In the genomic region with DNA sequence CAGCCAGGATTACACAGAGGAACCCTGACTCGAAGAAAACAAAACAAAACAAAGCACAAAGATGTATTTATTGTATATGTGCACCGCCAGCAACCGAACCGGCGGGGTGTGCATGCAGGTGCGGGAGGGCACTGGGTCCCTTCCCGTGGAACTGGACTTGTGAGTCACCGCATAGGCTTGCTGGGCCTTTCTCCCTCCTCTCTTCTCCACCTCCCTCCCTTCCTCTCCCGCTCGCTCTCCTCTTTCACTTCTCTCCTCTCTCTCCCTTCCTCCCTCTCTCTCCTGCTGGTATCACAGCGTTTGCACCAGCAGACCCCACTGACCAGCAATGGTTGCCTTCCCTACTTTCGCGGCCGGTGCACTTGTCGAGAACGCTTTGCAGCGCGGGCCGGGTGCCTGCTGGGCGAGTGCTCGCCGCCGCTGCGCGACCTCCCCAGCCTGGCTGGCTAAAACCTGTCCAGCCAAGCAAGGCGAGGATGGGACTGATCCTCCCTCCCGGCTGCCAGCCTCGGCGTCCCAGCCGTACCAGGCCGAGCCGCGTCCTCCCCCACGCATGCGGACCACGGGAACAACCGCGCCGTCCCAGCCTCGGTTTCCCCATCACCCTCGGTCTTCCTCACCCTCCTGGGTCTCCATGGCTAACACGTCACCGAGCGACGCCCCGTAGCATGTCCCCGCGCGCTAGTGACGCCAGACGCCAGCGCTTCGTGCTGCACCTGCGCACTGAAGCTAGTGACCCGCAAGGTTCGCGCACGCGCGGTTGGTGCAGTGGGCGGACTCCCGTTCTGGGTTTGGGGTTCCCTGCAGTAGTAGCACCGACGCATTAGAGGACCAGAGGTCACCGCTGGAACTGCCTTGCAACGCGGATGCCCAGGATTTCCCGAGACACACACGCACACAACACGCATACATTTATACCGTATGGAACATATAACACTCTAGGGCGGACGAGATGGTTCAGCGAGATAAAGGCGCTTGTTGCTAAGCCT, we compare ENCODE assay signal across 8 mouse cellular contexts. TPM values are rescaled to one million over a fixed set of nuclear protein-coding genes. Genes with fewer than 3 reads are reported as not detected.
A peak's percentile ranks its signal among the peaks of the same experiment; 100 is the strongest.
DNase-seq lines count a peak whose midpoint lies in the region; ATAC-seq and TF ChIP-seq lines count a peak whose summit lies in the region.

Gene Mthfsd, minus strand, starts transcription at position 725 of the 989 bp plus-strand sequence.

- H3K4me2 ChIP-seq in embryonic facial prominence, embryonic 15.5 days (replicated peaks), result peak within 1 kb of the TSS; percentile 83
- peak within 1 kb of the TSS; percentile 82 for H3K4me2 ChIP-seq in limb, embryonic 14.5 days (replicated peaks; ENCODE audit: low read depth, low read length, severe bottlenecking)
- H3K4me2 ChIP-seq in midbrain, postnatal 0 days (ENCODE audit: low read depth, low read length, poor library complexity, severe bottlenecking), result peak within 1 kb of the TSS; percentile 88

- ATAC-seq in embryonic facial prominence, embryonic 15.5 days (ENCODE audit: insufficient number of reproducible peaks, low FRiP score, low TSS enrichment, low read depth), result peak; percentile 87
- peak; percentile 93 for ATAC-seq in limb, embryonic 14.5 days (ENCODE audit: low FRiP score, low read depth)
- peak; percentile 94 for ATAC-seq in midbrain, postnatal 0 days (ENCODE audit: low FRiP score)

- peak; percentile 97 for DNase-seq in 416B (ENCODE audit: low read depth)
- DNase-seq in heart, adult 8-10 months (ENCODE audit: low spot score), result peak; percentile 98
- peak; percentile 99 for DNase-seq in kidney, adult 9 months
- DNase-seq in limb, embryonic 14.5 days (ENCODE audit: low spot score), result peak; percentile 98
- peak; percentile 99 for DNase-seq in midbrain, postnatal 0 days (ENCODE audit: low spot score)
- peak; percentile 94 to 96 for DNase-seq in spleen, postnatal 14 days (ENCODE audit: low spot score in 2 of 2)

- TF ChIP-seq POLR2A in bone marrow, adult 2 months (IDR thresholded peaks at IDR 0.05; ENCODE audit: borderline replicate concordance, control insufficient read depth, low read depth, low read length), result peak; percentile 78
- TF ChIP-seq POLR2A in limb, embryonic 14.5 days (IDR thresholded peaks at IDR 0.05; ENCODE audit: borderline replicate concordance, extremely low read depth, insufficient read depth, insufficient read length), result no peak

- H3K27ac ChIP-seq in bone marrow, adult 2 months (ENCODE audit: control insufficient read depth, insufficient read depth, low read depth, low read length, poor library complexity), result peak within 1 kb of the TSS; percentile 45
- peak within 1 kb of the TSS; percentile 76 for H3K27ac ChIP-seq in embryonic facial prominence, embryonic 15.5 days (replicated peaks)
- peak within 1 kb of the TSS; percentile 68 for H3K27ac ChIP-seq in limb, embryonic 14.5 days (replicated peaks; ENCODE audit: low read depth, low read length)
- H3K27ac ChIP-seq in midbrain, postnatal 0 days (ENCODE audit: low read depth, low read length), result peak within 1 kb of the TSS; percentile 85

- H3K9ac ChIP-seq in embryonic facial prominence, embryonic 15.5 days, result peak within 1 kb of the TSS; percentile 98
- H3K9ac ChIP-seq in limb, embryonic 14.5 days (ENCODE audit: low read depth, low read length, severe bottlenecking), result peak within 1 kb of the TSS; percentile 87
- peak within 1 kb of the TSS; percentile 78 for H3K9ac ChIP-seq in midbrain, postnatal 0 days (replicated peaks; ENCODE audit: low read length, poor library complexity, severe bottlenecking)

- no peaks in the 10 kb centered on the region for H3K9me3 ChIP-seq in embryonic facial prominence, embryonic 15.5 days (replicated peaks)
- H3K9me3 ChIP-seq in limb, embryonic 14.5 days (ENCODE audit: control insufficient read depth, low read length), result no peaks in the 10 kb centered on the region
- no peaks in the 10 kb centered on the region for H3K9me3 ChIP-seq in midbrain, postnatal 0 days (ENCODE audit: low read length)

- H3K4me1 ChIP-seq in bone marrow, adult 2 months (ENCODE audit: control insufficient read depth, insufficient read depth, low read length), result peaks cover 3% of the 10 kb centered on the region; the same call in 1 of the 2 replicates
- peaks cover 23% of the 10 kb centered on the region for H3K4me1 ChIP-seq in embryonic facial prominence, embryonic 15.5 days
- peaks cover 6% of the 10 kb centered on the region; the same call in 1 of the 2 replicates for H3K4me1 ChIP-seq in limb, embryonic 14.5 days (ENCODE audit: control insufficient read depth, insufficient read depth, low read length)
- peaks cover 5% of the 10 kb centered on the region; the same call in 1 of the 2 replicates for H3K4me1 ChIP-seq in midbrain, postnatal 0 days (ENCODE audit: insufficient read depth, low read length)

- peak within 1 kb of the TSS; percentile 93 for H3K4me3 ChIP-seq in bone marrow, adult 2 months (replicated peaks; ENCODE audit: control insufficient read depth, low read depth, low read length)
- peak within 1 kb of the TSS; percentile 98 for H3K4me3 ChIP-seq in embryonic facial prominence, embryonic 15.5 days (replicated peaks)
- H3K4me3 ChIP-seq in limb, embryonic 14.5 days (replicated peaks; ENCODE audit: low read length), result peak within 1 kb of the TSS; percentile 93
- peak within 1 kb of the TSS; percentile 70 for H3K4me3 ChIP-seq in midbrain, postnatal 0 days (ENCODE audit: low read depth, low read length)

- H3K27me3 ChIP-seq in embryonic facial prominence, embryonic 15.5 days, result peaks cover 8% of the 10 kb centered on the region
- no peaks in the 10 kb centered on the region; the same call in none of the 2 replicates for H3K27me3 ChIP-seq in limb, embryonic 14.5 days (ENCODE audit: control insufficient read depth, insufficient read depth, low read length)
- 0 out of 2 replicates have a peak, but pooled peaks cover 6% of the 10 kb centered on the region for H3K27me3 ChIP-seq in midbrain, postnatal 0 days (ENCODE audit: insufficient read depth, low read length)

- WGBS in bone marrow, adult 2 months, result 1% methylated on average over 75 of the region's 75 CpGs
- under 1% methylated on average over 75 of the region's 75 CpGs for WGBS in embryonic facial prominence, embryonic 15.5 days
- WGBS in limb, embryonic 14.5 days, result 2% methylated on average over 69 of the region's 75 CpGs
- 1% methylated on average over 75 of the region's 75 CpGs for WGBS in midbrain, postnatal 0 days

- H3K36me3 ChIP-seq in embryonic facial prominence, embryonic 15.5 days, result peaks cover 25% of the 10 kb centered on the region
- peaks cover 30% of the 10 kb centered on the region for H3K36me3 ChIP-seq in limb, embryonic 14.5 days (ENCODE audit: control insufficient read depth, insufficient read depth, low read length)
- peaks cover 3% of the 10 kb centered on the region for H3K36me3 ChIP-seq in midbrain, postnatal 0 days (ENCODE audit: insufficient read depth, low read length)

- peak; percentile 22; the same call in 1 of the 2 replicates for TF ChIP-seq CTCF in bone marrow, adult 2 months (IDR thresholded peaks at IDR 0.05; ENCODE audit: control insufficient read depth, insufficient read depth, low read length)
- peak; percentile 31; the same call in 1 of the 2 replicates for TF ChIP-seq CTCF in midbrain, postnatal 0 days (IDR thresholded peaks at IDR 0.05)

RNA-seq across cellular contexts. Expression of gene Mthfsd, which starts in this region (rescaled TPM):
- polyA plus RNA-seq in bone marrow, adult 2 months (2011; ENCODE audit: insufficient read depth, insufficient read length, low replicate concordance, missing spikeins), result 8.3 and 13.1 TPM in 2 replicates
- polyA plus RNA-seq in embryonic facial prominence, embryonic 15.5 days (2015; fragmentation: Nextera tagmentation; extraction: Ambion mirVana), result 58.2 and 61.3 TPM in 2 replicates
- 10 to 100 TPM; 15.3 to 17.1 (median 15.6) TPM for total RNA-seq in heart, adult 8-10 months (2022)
- polyA plus RNA-seq in limb, embryonic 14.5 days (2012; rRNA removed), result 120 and 122 TPM in 2 replicates
- 59.9 and 62.8 TPM in 2 replicates for polyA plus RNA-seq in limb, embryonic 14.5 days (2014; fragmentation: Nextera tagmentation; extraction: Ambion mirVana)
- 53.4 and 67.1 TPM in 2 replicates for total RNA-seq in midbrain, postnatal 0 days (2014; rRNA removed)
- 34.6 and 37.2 TPM in 2 replicates for polyA plus RNA-seq in midbrain, postnatal 0 days (2015; fragmentation: Nextera tagmentation; extraction: Ambion mirVana)

Comparison
In these comparisons a context has a peak if more than half of its experiments do, and no peak if none do; other contexts are left out.
1. Peak in every context shown above with its lines: DNase-seq, ATAC-seq, H3K4me3 ChIP-seq and H3K27ac ChIP-seq.